Mouse (Mus musculus) E14TG2a.4 (cell line): Measurements from ENCODE around the gene Nmnat1.
"Not testable (repeated sequence)": the region's sequence is repeated elsewhere in the genome, so short reads cannot be mapped to it uniquely, and the experiment has no call there.

Experiments used
- H3K27me3 ChIP-seq: 2 replicates; pipeline ENCODE4 v1.6.1; 2014; ENCODE audit warnings: low read length, control low read depth; ENCODE audit not compliant: insufficient read depth
- H3K36me3 ChIP-seq: 2 replicates; pipeline ENCODE4 v1.6.1; 2014; ENCODE audit warnings: low read length, control low read depth; ENCODE audit not compliant: insufficient read depth
- H3K4me1 ChIP-seq: replicated peaks from 2 replicates; pipeline ENCODE4 v1.6.1; 2014; ENCODE audit warnings: low read depth, low read length, control low read depth
- H3K4me3 ChIP-seq: replicated peaks from 2 replicates; pipeline ENCODE4 v1.5.1; 2014; ENCODE audit warnings: mild to moderate bottlenecking, low read length
- H3K9me3 ChIP-seq: 2 replicates; pipeline ENCODE4 v1.6.1; 2014; ENCODE audit warnings: low read length, control low read depth
- CTCF ChIP-seq: conservative IDR thresholded peaks from 2 replicates; pipeline ENCODE4 v1.5.1; 2014; ENCODE audit warnings: low read length
- NANOG ChIP-seq: IDR thresholded peaks from 2 replicates; pipeline ENCODE4 v1.6.1; 2014; ENCODE audit warnings: borderline replicate concordance, low read length, mixed read lengths
- POU5F1 ChIP-seq: IDR thresholded peaks from 2 replicates; pipeline ENCODE4 v1.6.1; 2014; ENCODE audit warnings: low read length, borderline replicate concordance

Nmnat1 gene

GRCm38 (mm10) chr4:149457831-149458430, 27.1 kb downstream of the Nmnat1 start:
- H3K27me3 ChIP-seq, result peaks cover 11% of the 10 kb centered on the region
- no peaks in the 10 kb centered on the region for H3K9me3 ChIP-seq
- H3K36me3 ChIP-seq, result no peaks in the 10 kb centered on the region
- peaks cover 20% of the 10 kb centered on the region for H3K4me1 ChIP-seq
- H3K4me3 ChIP-seq, result no peak overlapping the region
- TF ChIP-seq NANOG (no peak), CTCF (no peak), POU5F1 (no peak)

GRCm38 (mm10) chr4:149457163-149457562, 27.8 kb downstream of the Nmnat1 start:
- Histone ChIP-seq H3K27me3 (peaks cover 11% of the 10 kb centered on the region), H3K4me1 (peaks cover 20% of the 10 kb centered on the region)
- H3K4me3 ChIP-seq, H3K9me3 ChIP-seq, H3K36me3 ChIP-seq: not testable (repeated sequence)

GRCm38 (mm10) chr4:149454879-149455278, 30.1 kb downstream of the Nmnat1 start, which contains the start of gene Rbp7:
Rbp7 (minus strand) TSS chr4:149454978.
- Histone ChIP-seq H3K27me3 (peaks cover 11% of the 10 kb centered on the region), H3K36me3 (no peaks in the 10 kb centered on the region), H3K9me3 (no peaks in the 10 kb centered on the region), H3K4me1 (peaks cover 32% of the 10 kb centered on the region), H3K4me3 (peak within 1 kb of the TSS; percentile 64)
- TF ChIP-seq NANOG (no peak), CTCF (no peak), POU5F1 (no peak)

GRCm38 (mm10) chr4:149454263-149454662, 30.7 kb downstream of the Nmnat1 start:
- Histone ChIP-seq H3K27me3 (peaks cover 11% of the 10 kb centered on the region), H3K9me3 (no peaks in the 10 kb centered on the region), H3K36me3 (no peaks in the 10 kb centered on the region), H3K4me3 (peak overlapping the region; percentile 64), H3K4me1 (peaks cover 36% of the 10 kb centered on the region)
- TF ChIP-seq CTCF (no peak), POU5F1 (no peak), NANOG (no peak)

- Histone ChIP-seq H3K27me3 (peaks cover 11% of the 10 kb centered on the region), H3K9me3 (no peaks in the 10 kb centered on the region), H3K4me3 (no peak overlapping the region), H3K36me3 (no peaks in the 10 kb centered on the region), H3K4me1 (peaks cover 31% of the 10 kb centered on the region)
- TF ChIP-seq CTCF (peak; percentile 93), POU5F1 (no peak), NANOG (no peak)
These were observed 31.3 kb downstream of the Nmnat1 start for GRCm38 (mm10) chr4:149453656-149454055.

- no peak overlapping the region for H3K4me3 ChIP-seq
- TF ChIP-seq POU5F1 (no peak), NANOG (0 out of 2 replicates have a peak, but pooled peaks have one; percentile 28)
These were observed 34.4 kb downstream of the Nmnat1 start for GRCm38 (mm10) chr4:149450636-149451035.

GRCm38 (mm10) chr4:149446309-149446708, 38.7 kb downstream of the Nmnat1 start:
- Histone ChIP-seq H3K4me3 (peak overlapping the region; percentile 73), H3K4me1 (peaks cover 43% of the 10 kb centered on the region), H3K9me3 (no peaks in the 10 kb centered on the region), H3K36me3 (no peaks in the 10 kb centered on the region), H3K27me3 (no peaks in the 10 kb centered on the region)
- TF ChIP-seq POU5F1 (no peak), CTCF (no peak), NANOG (no peak)

More at GRCm38 (mm10) chr4:149450636-149451035, 34.4 kb downstream of the Nmnat1 start:
- peaks cover 11% of the 10 kb centered on the region for H3K27me3 ChIP-seq
- no peaks in the 10 kb centered on the region for H3K9me3 ChIP-seq
- H3K36me3 ChIP-seq, result no peaks in the 10 kb centered on the region
- H3K4me1 ChIP-seq, result peaks cover 42% of the 10 kb centered on the region

- peak overlapping the region; percentile 73 for H3K4me3 ChIP-seq
- H3K9me3 ChIP-seq, result no peaks in the 10 kb centered on the region
- peaks cover 43% of the 10 kb centered on the region for H3K4me1 ChIP-seq
- no peaks in the 10 kb centered on the region for H3K36me3 ChIP-seq
- H3K27me3 ChIP-seq, result no peaks in the 10 kb centered on the region
- no peak for TF ChIP-seq POU5F1
- TF ChIP-seq NANOG, result no peak
- TF ChIP-seq CTCF, result no peak
These were observed 39.1 kb downstream of the Nmnat1 start for GRCm38 (mm10) chr4:149445868-149446267.

- Histone ChIP-seq H3K4me3 (peak overlapping the region; percentile 73), H3K36me3 (no peaks in the 10 kb centered on the region), H3K27me3 (no peaks in the 10 kb centered on the region), H3K9me3 (no peaks in the 10 kb centered on the region), H3K4me1 (peaks cover 39% of the 10 kb centered on the region)
- TF ChIP-seq CTCF (peak; percentile 27), NANOG (no peak), POU5F1 (no peak)
These were observed 39.9 kb downstream of the Nmnat1 start for GRCm38 (mm10) chr4:149444964-149445701.
